Mouse (Mus musculus) lung, adult 2 months (tissue): ENCODE measurements at regions not wholly inside any gene's neighbourhood (a gene's known extent, or its start where the extent isn't known, plus 50 kb on each side); places are given as distances from the start of the nearest gene placed in this dataset.

Experiments
- CTCF ChIP-seq: fragments of 200-500 bp; IDR thresholded peaks from 2 replicates; pipeline ENCODE4 v1.5.1; 2011; ENCODE audit warnings: mild to moderate bottlenecking, low read length, control low read depth; ENCODE audit not compliant: insufficient read depth
- POLR2A ChIP-seq: fragments of 200-500 bp; IDR thresholded peaks from 2 replicates; pipeline ENCODE4 v1.6.1; 2011; ENCODE audit warnings: low read depth, mild to moderate bottlenecking, control low read depth, low read length, borderline replicate concordance; ENCODE audit errors: extremely low read depth

DNA sequence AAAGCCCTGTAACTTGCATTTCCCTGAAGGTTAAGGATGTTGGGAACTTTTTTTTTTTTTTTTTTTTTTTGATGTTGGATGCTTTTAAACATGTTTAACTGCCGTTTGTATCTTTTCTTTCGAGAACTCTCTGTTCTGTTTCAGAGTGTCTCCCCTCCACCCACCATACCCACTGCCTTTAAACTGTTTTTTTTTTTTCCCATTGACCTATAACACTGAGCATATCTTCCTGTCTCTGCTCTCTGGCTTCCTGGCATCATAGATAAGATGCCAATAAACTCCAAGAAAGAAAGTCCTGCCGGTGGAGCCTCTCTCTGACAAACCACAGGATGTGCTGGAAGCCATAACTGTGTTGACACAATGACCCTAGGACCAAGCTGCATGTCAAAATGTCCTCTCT lies 128.6 kb downstream of the Pdgfra start:
- TF ChIP-seq CTCF (no peak), POLR2A (no peak)
